Mouse (Mus musculus): ENCODE measurements at regions not wholly inside any gene's neighbourhood (a gene's known extent, or its start where the extent isn't known, plus 50 kb on each side); places are given as distances from the start of the nearest gene placed in this dataset.

DNA sequence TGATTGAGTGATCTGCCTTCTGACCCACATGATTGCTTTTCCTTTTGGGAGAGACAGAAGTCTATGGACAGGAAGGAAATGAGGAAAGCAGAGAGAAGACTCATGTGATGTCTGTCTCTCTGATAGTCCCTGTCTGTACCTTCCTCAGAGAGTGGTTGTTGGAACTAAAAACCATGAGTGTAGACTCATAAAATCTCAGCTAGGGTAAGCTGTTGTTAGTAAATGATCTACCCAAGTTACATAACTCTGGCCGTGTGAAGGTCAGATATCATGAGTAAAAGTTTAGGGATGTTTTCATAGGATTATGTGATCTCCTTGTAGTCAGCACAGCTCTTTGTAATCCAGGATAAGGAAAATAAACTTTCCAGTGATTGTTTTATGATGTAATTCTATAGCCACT lies 183.0 kb upstream of the Slc30a5 start:
- no peak for DNase-seq (ENCODE audit: low spot score)

DNA sequence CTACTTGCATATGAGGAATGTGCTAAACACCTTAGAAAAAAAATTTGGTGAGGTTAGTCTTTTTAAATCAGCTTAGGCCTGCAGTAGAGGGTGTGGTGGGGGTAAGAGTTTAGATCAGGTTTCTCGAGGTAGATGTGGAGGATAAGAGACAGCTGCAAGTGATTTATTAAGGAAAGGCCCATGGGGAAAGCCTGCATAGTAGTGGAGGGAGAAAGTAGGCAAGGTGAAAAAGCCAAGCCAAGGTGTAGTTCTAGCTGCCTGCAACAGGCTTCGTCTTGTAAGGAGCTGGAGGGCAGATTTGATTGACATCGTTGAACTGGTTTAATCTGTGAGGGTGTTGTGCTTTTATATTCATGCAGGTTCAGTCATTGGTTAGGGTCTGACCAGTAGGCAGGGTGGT lies 182.2 kb upstream of the Slc30a5 start:
- DNase-seq (ENCODE audit: low spot score) = no peak

DNA sequence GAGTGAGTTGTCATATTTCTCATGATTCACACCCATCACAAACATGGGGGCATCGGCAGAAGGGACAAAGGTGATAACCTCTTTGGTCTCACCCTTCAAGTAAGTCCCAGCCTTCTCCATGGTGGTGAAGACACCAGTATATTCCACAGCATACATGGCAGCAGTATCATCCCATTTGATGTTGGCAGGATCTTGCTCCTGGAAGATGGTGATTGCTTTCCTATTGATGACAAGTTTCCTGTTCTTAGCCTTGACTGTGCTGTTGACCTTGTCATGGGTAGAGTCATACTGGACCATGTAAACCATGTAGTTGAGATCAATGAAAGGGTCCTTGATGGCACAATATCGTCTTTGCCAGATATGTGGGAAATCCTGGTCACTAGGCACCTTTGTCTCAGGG lies 180.4 kb upstream of the Slc30a5 start:
- DNase-seq (ENCODE audit: low spot score) = no peak

- DNase-seq (ENCODE audit: low spot score) = no peak
These were observed 157.4 kb upstream of the Slc30a5 start for GRCm38 (mm10) chr13:100990646-100991045.

DNA sequence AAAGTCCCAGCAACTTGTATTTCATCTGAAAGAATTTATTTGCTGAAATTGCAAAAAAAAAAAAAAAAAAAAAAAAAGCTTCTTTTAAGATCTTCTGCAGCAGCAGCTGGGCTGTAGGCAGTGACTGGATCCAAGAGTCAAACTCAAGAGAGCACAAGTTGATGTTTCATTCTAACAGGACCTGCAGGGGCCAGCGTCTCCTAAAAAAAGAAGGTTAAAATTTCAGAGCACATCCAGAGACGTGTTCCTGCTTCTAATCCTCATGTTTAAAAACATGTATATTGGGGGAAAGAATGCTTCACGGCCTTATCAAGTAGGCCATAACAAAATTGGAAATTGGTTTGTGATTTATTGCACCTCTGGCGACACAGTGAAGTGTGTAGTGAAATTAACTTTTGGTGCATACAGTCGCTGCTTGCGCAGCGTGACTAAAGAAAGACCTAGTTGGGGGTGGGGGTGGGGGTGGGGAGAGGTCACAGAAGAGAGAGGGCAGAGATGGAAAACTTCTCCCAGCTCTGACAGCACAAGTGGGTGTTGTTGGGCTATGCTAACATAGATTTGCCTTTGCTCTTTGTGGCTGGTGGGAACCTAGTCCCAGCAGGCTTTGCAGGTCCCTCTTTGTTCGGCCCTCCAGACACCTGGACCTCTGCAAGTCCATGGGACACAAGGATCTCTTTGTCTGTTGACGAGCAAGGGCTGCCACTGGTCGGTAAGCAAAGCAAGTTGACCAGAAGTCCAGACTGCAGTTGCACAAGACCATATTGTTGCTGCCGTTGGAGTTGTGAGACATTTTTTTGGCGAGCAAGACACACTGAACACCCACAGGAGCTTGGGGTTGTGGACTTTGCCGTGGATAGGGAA lies 155.7 kb upstream of the Slc30a5 start:
- no peak for DNase-seq (ENCODE audit: low spot score)

GRCm38 (mm10) chr13:100988116-100988515 lies 154.9 kb upstream of the Slc30a5 start:
- no peak for DNase-seq (ENCODE audit: low spot score)

DNA sequence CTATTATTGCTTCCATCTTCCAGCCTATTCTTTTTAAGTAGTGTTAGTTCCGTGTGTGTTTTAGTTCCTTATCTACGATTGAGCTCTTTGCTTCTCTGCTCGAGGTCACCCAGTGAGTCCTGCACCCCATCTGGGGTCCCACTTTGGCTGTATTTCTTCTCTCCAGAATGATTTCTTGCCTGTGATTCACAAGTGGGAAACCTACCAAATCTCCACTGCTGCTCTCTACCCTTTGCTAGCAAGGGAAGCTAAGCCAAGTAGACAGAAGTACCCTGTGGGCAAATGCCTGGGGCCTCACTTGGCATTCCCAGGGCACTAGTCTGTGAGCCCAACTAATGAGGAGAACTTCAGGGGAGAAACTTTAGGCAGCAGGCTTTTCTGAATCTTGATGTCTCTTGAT lies 142.5 kb upstream of the Slc30a5 start:
- DNase-seq (ENCODE audit: low spot score) = no peak

- no peak for DNase-seq (ENCODE audit: low spot score)
These were observed 138.1 kb upstream of the Slc30a5 start for GRCm38 (mm10) chr13:100971080-100972017.

GRCm38 (mm10) chr13:100962811-100963540 lies 129.7 kb upstream of the Slc30a5 start:
- peak; percentile 58 for DNase-seq (ENCODE audit: low spot score)

DNA sequence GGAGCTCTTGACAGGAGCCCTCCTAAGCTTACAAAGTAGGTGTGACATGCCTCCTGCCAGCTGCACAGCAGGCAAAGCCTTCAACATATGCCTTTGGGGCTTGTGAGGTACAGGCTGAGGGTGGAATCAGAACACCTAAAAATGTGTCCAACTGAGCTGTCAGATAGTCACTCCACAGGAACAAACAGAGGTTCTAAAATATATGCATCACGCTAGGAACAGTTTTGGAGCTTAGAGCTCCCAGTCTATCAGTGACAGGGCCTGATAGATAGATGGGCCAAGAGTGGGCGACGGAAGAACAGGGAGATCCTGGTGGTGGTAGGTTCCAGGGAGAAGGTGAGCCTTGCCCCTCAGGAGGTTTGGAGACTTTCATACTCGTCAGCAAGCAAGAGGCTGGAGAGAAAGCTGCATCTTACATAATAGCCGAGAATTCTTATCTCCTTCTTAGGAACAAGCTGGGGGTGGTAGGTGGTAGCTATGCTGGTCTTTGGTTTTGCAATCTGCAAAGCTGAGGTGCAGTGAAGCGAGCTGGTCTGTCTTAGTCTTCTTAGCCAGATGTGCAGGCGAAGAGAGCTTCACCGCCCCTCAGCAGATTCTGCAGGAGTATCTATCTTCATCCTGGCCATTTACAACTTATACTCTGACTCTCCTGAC lies 121.5 kb upstream of the Slc30a5 start:
- no peak for DNase-seq (ENCODE audit: low spot score)

- no peak for DNase-seq (ENCODE audit: low spot score)
These were observed 120.9 kb upstream of the Slc30a5 start for GRCm38 (mm10) chr13:100954106-100954505.

DNA sequence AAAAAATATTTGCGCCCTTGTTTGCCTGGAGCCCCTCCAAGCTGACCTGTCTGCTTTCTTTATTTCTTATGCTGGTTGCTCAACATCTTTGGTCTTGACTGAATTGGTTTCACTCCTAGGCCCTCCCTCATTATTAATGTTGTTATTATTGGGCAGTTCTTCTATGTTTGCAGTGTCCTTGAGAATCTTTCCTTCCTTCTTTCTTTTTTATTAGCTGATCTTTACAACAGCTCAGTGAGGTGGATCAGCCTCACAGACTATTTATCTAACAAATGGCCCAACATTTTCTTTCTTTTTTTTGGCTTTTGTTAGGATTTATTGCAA lies 117.9 kb upstream of the Slc30a5 start:
- no peak for DNase-seq (ENCODE audit: low spot score)

DNA sequence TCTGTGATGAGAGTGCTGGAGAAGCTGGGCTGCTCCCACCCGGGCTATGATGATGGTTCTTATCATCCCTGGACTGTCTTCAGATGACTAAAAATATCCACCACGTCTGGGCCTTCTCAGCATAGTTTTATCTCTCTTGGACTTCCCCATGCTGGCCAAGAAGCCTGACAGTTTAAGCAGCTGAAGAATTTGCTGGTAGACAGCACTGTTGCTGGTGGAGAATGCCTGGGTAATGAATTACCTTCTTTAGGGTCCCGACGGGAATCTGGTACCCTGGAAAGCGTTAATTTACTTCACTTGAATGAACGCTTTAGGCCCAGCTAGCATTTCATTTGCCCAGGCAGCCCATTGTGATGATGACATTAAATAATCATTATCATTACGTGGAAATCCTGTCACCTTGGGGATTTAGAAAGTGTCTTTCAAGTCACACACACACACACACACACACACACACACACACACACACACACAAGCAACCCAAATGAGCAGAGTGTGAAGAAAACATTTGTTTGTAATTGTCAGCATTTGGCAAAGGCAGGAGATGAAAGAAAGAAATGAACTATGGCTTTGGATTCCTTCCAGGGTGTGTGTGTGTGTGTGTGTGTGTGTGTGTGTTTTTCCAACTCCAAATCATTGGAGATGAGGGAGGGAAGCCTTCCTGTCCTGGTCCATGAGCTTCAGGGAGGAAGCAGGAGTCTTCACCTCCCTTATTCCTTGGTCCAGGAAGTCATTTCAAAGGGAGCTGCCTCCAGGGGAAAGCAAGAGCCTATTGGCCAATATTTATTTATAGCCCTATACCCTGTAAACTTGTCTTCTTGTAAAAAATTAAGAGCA lies 117.3 kb upstream of the Slc30a5 start:
- DNase-seq (ENCODE audit: low spot score) = no peak

DNA sequence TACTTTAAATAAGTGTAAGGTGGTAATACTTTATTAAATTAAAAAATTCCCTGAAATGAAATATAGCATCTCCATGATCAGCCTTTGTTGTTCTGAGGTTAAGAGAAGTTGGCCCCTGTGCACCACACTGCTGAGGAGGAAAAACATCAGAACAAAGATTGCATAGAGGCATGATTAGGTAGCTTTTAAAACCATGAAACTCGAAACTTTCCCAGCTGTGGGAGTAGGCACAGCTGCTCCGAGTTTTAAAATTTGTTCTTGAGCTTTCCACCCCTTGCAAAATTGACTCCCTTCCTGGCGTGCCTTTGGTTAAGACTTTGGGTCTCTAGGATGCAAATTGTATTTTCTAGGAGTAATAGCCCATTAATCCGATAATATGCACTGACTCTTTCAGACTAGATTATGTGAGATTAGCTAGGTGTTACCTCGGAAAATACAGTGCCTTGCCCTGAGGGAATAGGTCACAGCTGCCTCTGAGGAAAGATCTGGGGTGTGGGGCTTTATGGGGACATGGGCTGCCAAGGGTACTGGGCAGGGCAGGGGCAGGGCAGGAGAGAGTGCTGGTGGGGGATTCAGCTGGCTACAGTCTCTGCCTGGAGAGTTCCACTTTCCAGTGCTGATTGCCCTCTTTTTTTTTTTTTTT lies 110.1 kb upstream of the Slc30a5 start:
- DNase-seq (ENCODE audit: low spot score) = no peak

DNA sequence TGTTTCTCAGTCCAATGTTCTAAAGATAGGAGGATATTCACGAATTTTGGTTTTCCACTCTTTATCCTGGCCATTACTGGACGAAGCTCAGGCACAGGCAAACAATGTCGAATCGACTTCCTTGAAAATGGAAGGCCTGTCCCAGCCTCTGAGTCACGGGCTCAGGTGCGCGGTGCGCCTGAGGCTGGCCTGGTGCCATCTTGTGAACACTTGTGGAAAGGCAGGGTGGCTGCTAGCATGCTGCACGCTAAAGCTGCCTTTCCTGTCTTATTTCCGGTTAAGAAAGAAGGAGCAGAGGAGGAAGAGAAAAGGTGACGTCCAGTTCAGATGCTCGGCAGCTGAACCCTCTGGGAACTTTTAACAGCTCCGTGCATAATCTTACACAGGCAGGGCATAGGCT lies 107.6 kb upstream of the Slc30a5 start:
- no peak for DNase-seq (ENCODE audit: low spot score)

DNA sequence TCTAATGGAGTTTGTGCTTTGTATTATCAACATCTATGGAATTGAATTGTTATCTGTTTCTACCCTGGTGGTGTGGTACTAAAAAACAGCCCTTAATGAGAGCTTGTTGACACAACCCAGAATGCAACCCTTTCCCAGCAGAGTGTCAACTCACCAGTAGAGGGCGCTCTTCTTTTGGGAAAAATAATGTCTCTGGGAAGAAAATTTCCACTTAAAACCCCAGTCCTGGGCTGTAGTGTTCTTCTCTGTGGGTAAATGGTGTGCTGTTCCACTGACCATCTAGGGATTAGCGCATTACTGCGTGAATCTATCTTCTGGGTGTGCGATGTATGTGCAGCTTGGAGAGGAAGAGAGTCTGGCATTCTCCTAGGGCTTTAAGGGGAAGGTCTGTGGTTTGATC lies 106.5 kb upstream of the Slc30a5 start:
- DNase-seq (ENCODE audit: low spot score) = peak; percentile 55

GRCm38 (mm10) chr13:100933265-100933664 lies 100.0 kb upstream of the Slc30a5 start:
- DNase-seq (ENCODE audit: low spot score) = no peak

DNA sequence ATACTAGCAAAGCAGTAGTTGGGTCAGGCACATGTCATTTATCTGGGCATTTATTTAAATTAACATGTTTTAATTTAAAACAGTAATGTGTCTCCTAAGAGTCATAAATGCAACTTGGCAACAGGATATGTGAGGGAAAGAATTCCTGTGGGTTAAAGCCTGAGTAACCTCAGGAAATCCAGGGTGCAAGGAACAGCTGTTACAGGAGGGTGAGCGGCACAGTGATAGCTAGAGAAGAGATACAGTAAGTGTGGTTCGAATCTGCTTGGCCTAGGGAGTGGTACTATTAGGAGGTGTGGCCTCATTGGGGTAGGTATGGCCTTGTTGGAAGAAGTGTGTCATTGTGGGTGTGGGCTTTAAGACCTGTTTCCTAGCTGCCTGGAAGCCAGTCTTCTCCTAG lies 66.3 kb upstream of the Slc30a5 start:
- no peak for DNase-seq (ENCODE audit: low spot score)

DNA sequence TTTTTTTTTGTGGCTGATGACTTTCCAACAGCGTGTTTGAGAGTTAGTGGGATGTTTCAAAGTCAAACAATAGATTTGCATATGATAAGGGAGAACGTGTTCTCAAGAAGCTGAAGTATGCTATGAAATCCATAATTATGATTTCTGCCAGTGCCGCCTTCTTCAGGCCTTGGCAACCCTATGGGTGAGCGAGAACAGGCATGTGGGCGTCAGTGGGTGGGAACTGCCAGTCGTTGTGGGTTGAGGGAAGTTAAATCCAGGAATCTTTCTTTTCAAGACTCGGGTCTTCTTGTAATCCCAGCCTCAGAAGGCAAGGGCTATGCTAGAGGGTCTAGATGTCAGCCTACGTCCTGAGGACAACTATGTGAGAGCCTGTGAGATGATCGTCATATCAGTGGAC lies 60.6 kb upstream of the Slc30a5 start:
- no peak for DNase-seq (ENCODE audit: low spot score)

GRCm38 (mm10) chr13:100893096-100893495 lies 59.9 kb upstream of the Slc30a5 start:
- DNase-seq (ENCODE audit: low spot score) = no peak

GRCm38 (mm10) chr13:100892647-100893071 lies 59.4 kb upstream of the Slc30a5 start:
- DNase-seq (ENCODE audit: low spot score) = peak; percentile 32

Data from layer of hippocampus, adult 9-10 months (tissue).